Mouse (Mus musculus) liver, embryonic 13.5 days (tissue): ENCODE data around the gene Enpp1. TPM values are rescaled to one million over a fixed set of nuclear protein-coding genes. Genes with fewer than 3 reads are reported as not detected.

ENCODE experiments used
- ATAC-seq: fragments of 200-750 bp; cut with Nextera tagmentation; 2 replicates; pipeline ENCODE4 v1.8.0; 2017; ENCODE audit warnings: low read depth, mild to moderate bottlenecking, moderate number of reproducible peaks, moderate library complexity
- DNase-seq: peaks from one replicate; pipeline ENCODE4 v3.0.0; 2022
- H3K27ac ChIP-seq: fragments of 300-500 bp; sonication (generic); 2 replicates; pipeline ENCODE4 v1.5.1; 2015; ENCODE audit warnings: moderate library complexity, mild to moderate bottlenecking, inconsistent platforms
- H3K27me3 ChIP-seq: fragments of 300-500 bp; sonication (generic); 2 replicates; pipeline ENCODE4 v1.6.1; 2015; ENCODE audit warnings: mild to moderate bottlenecking, inconsistent platforms
- H3K36me3 ChIP-seq: fragments of 300-500 bp; sonication (generic); 2 replicates; pipeline ENCODE4 v1.6.1; 2015; ENCODE audit warnings: mild to moderate bottlenecking, inconsistent platforms
- H3K4me1 ChIP-seq: fragments of 300-500 bp; sonication (generic); replicated peaks from 2 replicates; pipeline ENCODE4 v1.6.1; 2015; ENCODE audit warnings: inconsistent platforms
- H3K4me2 ChIP-seq: fragments of 300-500 bp; sonication (generic); 2 replicates; pipeline ENCODE4 v1.6.1; 2015; ENCODE audit warnings: inconsistent platforms, mild to moderate bottlenecking, moderate library complexity
- H3K4me3 ChIP-seq: fragments of 300-500 bp; sonication (generic); replicated peaks from 2 replicates; pipeline ENCODE4 v1.5.1; 2015; ENCODE audit warnings: mild to moderate bottlenecking, inconsistent platforms
- H3K9ac ChIP-seq: fragments of 300-500 bp; sonication (generic); 2 replicates; pipeline ENCODE4 v1.6.1; 2015; ENCODE audit warnings: mild to moderate bottlenecking, inconsistent platforms
- H3K9me3 ChIP-seq: fragments of 300-500 bp; sonication (generic); replicated peaks from 2 replicates; pipeline ENCODE4 v1.6.1; 2016; ENCODE audit warnings: inconsistent platforms
- whole genome bisulfite sequencing: fragments of 180-500 bp; shearing (Covaris S2); methylation state at CpG from one replicate; pipeline ENCODE4 v1.1.7; 2015; ENCODE audit not compliant: insufficient replicate concordance; 5-methylcytosine and 5-hydroxymethylcytosine counted together
- polyA plus RNA-seq: library from polyadenylated mRNA; unstranded; fragments of >200 nt; fragmentation: Nextera tagmentation; extraction: Ambion mirVana; gene quantifications from 2 replicates; pipeline ENCODE4 v1.2.1, GENCODE M21; 2015

The Enpp1 gene
- polyA plus RNA-seq, 1 experiment from 2014 or later = 1.6 TPM

DNA sequence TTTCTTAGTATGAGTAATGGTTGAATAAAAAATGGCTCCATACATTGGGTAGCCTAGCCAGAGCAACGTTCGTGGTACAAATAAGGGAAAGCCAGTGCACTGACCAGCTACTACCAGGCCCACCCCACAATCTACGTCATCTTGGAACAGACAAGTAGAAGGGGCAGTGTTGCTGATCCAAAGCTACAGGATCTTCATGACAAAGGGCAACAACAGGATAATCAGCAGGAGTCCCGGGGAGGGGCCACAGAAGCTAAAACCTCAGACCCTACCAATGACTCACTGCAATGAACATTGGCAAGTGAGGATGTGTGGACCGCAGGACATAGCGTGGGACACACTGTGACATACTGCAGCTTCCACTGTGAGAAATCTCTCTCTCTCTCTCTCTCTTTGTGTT is 96.2 kb downstream of the Enpp1 start:
- H3K36me3 ChIP-seq = no peaks in the 10 kb centered on the region
- 71% methylated on average over 6 of the region's 6 CpGs for WGBS
- no peak overlapping the region for H3K27ac ChIP-seq
- no peak overlapping the region for H3K4me3 ChIP-seq
- H3K4me1 ChIP-seq = no peaks in the 10 kb centered on the region
- H3K27me3 ChIP-seq = no peaks in the 10 kb centered on the region
- DNase-seq (no peak), ATAC-seq (no peak)
- H3K9me3 ChIP-seq = no peaks in the 10 kb centered on the region
- H3K9ac ChIP-seq = no peak overlapping the region
- H3K4me2 ChIP-seq = no peak overlapping the region

GRCm38 (mm10) chr10:24614726-24615125 is 97.2 kb downstream of the Enpp1 start:
- no peaks in the 10 kb centered on the region for H3K4me1 ChIP-seq
- ATAC-seq (no peak), DNase-seq (no peak)
- WGBS = 64% methylated on average over 4 of the region's 4 CpGs
- H3K36me3 ChIP-seq = no peaks in the 10 kb centered on the region
- no peak overlapping the region for H3K27ac ChIP-seq
- no peaks in the 10 kb centered on the region for H3K9me3 ChIP-seq
- H3K27me3 ChIP-seq = no peaks in the 10 kb centered on the region
- no peak overlapping the region for H3K4me2 ChIP-seq
- H3K4me3 ChIP-seq = no peak overlapping the region
- no peak overlapping the region for H3K9ac ChIP-seq

DNA sequence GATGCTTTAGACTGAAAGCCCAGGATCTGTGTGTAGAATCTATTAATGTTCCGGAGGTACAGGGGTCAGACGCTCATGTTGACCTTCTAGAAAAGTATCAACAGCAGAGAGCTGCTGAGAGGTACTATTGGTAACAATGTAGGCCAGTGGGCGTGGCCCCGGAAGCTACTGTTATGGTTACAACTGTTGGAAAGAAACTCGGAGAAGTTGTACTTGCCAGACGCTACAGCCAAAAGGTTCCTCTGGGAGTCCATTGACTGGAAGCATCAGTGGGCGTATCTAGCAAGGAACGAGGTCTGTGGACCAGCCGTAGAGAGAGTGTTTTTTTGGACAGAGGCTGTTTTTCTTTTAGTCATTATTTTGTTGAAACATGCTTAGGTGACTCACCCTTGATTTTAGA is 102.2 kb downstream of the Enpp1 start:
- no peaks in the 10 kb centered on the region for H3K27me3 ChIP-seq
- H3K36me3 ChIP-seq = no peaks in the 10 kb centered on the region
- no peak overlapping the region for H3K9ac ChIP-seq
- no peak overlapping the region for H3K4me2 ChIP-seq
- DNase-seq = no peak
- no peaks in the 10 kb centered on the region for H3K4me1 ChIP-seq
- WGBS = 69% methylated on average over 9 of the region's 9 CpGs
- no peak overlapping the region for H3K4me3 ChIP-seq
- H3K9me3 ChIP-seq = no peaks in the 10 kb centered on the region
- ATAC-seq = no peak
- no peak overlapping the region for H3K27ac ChIP-seq

GRCm38 (mm10) chr10:24609146-24609545 is 102.8 kb downstream of the Enpp1 start:
- H3K9me3 ChIP-seq = no peaks in the 10 kb centered on the region
- H3K9ac ChIP-seq = no peak overlapping the region
- ATAC-seq (no peak), DNase-seq (no peak)
- H3K4me2 ChIP-seq = no peak overlapping the region
- H3K36me3 ChIP-seq = no peaks in the 10 kb centered on the region
- no peak overlapping the region for H3K27ac ChIP-seq
- no peak overlapping the region for H3K4me3 ChIP-seq
- no peaks in the 10 kb centered on the region for H3K4me1 ChIP-seq
- WGBS = 39% methylated on average over 3 of the region's 3 CpGs
- no peaks in the 10 kb centered on the region for H3K27me3 ChIP-seq

DNA sequence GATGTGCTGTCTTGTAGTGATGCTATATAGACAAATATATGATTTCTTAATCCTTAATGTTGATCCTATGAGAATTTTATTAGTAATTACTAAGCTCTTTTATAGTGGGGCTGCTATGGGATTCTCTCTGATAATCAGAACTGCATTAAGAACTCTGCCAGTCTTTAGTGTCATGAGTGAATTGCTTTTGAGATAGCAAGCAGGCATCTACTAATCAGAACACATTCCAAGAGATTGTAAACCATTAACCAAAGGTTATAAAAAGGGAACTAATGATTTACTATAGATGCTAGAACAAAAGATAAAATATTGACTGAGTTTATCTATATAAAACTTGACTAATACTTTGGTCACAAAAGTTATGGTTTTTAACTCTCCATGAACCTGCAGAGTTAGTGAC is 108.2 kb downstream of the Enpp1 start:
- H3K9ac ChIP-seq = no peak overlapping the region
- H3K36me3 ChIP-seq = no peaks in the 10 kb centered on the region
- ATAC-seq (no peak), DNase-seq (no peak)
- no peak overlapping the region for H3K4me3 ChIP-seq
- H3K4me2 ChIP-seq = no peak overlapping the region
- H3K27ac ChIP-seq = no peak overlapping the region
- no peaks in the 10 kb centered on the region for H3K9me3 ChIP-seq
- no peaks in the 10 kb centered on the region for H3K4me1 ChIP-seq
- no peaks in the 10 kb centered on the region for H3K27me3 ChIP-seq

DNA sequence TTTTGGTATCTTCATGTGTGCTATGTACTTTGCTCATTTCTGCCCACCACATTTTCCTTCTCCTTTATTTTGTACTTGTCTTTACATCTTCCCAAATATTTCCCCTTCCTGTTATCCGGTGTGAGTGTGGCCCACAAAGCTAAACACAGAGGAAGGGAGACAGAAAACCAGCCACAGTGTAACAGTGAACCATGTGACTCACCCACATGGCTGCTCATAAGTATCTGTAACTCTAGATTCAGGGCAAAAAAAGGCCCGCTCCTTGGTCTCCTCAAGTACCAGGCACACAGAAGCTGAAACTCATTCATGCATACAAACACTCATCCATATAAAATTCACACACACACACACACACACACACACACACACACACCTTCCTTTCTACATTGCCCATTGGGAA is 108.9 kb downstream of the Enpp1 start:
- Histone ChIP-seq H3K4me1 (no peaks in the 10 kb centered on the region), H3K36me3 (no peaks in the 10 kb centered on the region), H3K27me3 (no peaks in the 10 kb centered on the region), H3K9ac (no peak overlapping the region), H3K27ac (no peak overlapping the region), H3K4me3 (no peak overlapping the region), H3K4me2 (no peak overlapping the region), H3K9me3 (no peaks in the 10 kb centered on the region)
- ATAC-seq = no peak
- 42% methylated on average over 2 of the region's 2 CpGs for WGBS
- no peak for DNase-seq

DNA sequence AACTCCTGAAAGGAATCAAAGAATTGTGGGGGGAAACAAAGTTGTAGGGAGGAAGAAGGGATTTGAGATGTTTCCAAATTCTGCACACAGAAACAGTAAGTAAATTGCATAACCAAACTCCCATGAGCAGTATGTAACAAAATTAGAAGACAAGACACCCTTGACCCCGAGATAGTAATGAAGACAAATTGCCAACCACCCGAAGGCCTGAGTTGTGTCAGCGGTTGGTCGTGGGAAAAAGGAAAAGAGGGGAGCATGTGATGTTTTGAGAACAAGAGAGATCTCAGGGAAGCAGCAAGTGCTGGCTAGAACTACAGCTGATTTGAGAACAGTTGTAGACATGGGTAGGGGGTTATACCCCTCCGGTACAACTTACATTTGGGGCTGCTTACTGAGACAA is 112.2 kb downstream of the Enpp1 start:
- Histone ChIP-seq H3K27me3 (peaks cover 24% of the 10 kb centered on the region), H3K36me3 (no peaks in the 10 kb centered on the region), H3K9me3 (no peaks in the 10 kb centered on the region), H3K4me2 (no peak overlapping the region), H3K4me1 (no peaks in the 10 kb centered on the region), H3K27ac (no peak overlapping the region), H3K4me3 (no peak overlapping the region), H3K9ac (no peak overlapping the region)
- WGBS = 74% methylated on average over 5 of the region's 5 CpGs
- DNase-seq = no peak
- ATAC-seq = no peak

DNA sequence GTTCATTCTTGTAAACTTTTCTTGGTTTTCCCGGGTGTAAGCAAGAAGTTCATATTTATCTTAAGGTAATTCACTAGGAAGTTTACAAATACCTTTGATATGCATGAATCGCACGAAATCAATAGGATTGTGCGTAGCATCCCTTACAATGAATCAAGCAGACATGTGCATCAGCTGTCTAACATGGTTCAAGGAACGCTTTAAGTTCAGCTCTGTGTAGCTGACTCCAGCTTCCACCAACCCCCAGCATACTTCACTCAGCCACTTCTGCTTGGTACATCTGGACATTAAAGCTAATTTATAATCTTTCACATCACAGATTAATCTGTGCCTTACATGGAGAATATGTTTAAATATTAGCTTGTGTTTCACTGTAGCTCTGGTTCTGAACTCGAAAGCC is 113.3 kb downstream of the Enpp1 start:
- ATAC-seq = no peak
- Histone ChIP-seq H3K36me3 (no peaks in the 10 kb centered on the region), H3K9me3 (no peaks in the 10 kb centered on the region), H3K4me1 (no peaks in the 10 kb centered on the region), H3K9ac (no peak overlapping the region), H3K4me2 (no peak overlapping the region), H3K27ac (no peak overlapping the region), H3K27me3 (peaks cover 31% of the 10 kb centered on the region), H3K4me3 (no peak overlapping the region)
- 83% methylated on average over 6 of the region's 6 CpGs for WGBS
- DNase-seq = no peak

DNA sequence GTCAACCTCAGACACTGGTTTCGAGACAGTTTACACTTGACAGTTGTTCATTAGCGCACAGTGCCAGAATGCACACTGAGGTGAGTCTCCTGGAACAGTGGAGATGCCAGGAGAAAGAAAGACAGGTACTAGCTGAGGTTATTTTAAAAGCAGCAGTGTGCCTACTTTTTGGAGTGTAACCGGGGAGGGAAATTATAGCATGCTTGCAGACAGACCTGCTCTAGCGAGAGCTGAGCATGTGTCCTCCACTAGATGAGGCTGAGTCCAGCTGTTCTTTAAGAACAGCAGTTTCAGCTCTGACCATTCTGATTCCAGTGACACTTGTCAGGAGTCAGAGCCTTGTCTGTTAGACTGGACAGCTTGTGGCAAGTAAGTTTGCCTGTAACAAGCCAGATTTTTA is 114.2 kb downstream of the Enpp1 start:
- H3K9ac ChIP-seq = no peak overlapping the region
- H3K4me2 ChIP-seq = no peak overlapping the region
- H3K9me3 ChIP-seq = no peaks in the 10 kb centered on the region
- ATAC-seq = no peak
- no peak overlapping the region for H3K4me3 ChIP-seq
- 73% methylated on average over 4 of the region's 4 CpGs for WGBS
- no peaks in the 10 kb centered on the region for H3K36me3 ChIP-seq
- no peak overlapping the region for H3K27ac ChIP-seq
- H3K4me1 ChIP-seq = no peaks in the 10 kb centered on the region
- DNase-seq = no peak
- peaks cover 39% of the 10 kb centered on the region for H3K27me3 ChIP-seq

DNA sequence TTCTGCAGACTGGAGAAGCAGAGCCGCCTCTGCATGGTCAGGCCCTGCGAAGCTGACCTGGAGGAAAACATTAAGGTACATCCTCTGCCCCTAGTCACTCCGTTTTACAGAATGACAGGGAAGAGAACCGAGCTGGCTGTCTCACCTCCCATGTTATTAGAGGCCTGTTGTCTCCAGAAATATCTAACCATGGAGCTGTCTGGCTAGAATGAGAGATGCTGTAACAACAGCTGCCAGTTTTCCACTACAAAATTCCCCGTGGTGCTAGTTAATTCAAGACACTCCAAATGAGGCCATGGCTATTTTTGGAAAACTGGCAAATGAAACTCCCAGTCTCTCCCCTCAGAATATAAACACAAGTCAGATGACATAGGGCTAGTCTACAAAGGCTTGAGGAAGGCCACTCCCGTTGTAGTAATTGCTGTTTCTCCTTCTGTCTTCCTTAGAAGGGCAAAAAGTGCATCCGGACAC is 115.1 kb downstream of the Enpp1 start:
- Histone ChIP-seq H3K4me1 (no peaks in the 10 kb centered on the region), H3K9me3 (no peaks in the 10 kb centered on the region), H3K4me3 (no peak overlapping the region), H3K27ac (no peak overlapping the region), H3K9ac (no peak overlapping the region), H3K27me3 (peaks cover 39% of the 10 kb centered on the region), H3K4me2 (peak overlapping the region; percentile 11; the same call in 1 of the 2 replicates), H3K36me3 (no peaks in the 10 kb centered on the region)
- 54% methylated on average over 7 of the region's 7 CpGs for WGBS
- ATAC-seq (no peak), DNase-seq (no peak)

DNA sequence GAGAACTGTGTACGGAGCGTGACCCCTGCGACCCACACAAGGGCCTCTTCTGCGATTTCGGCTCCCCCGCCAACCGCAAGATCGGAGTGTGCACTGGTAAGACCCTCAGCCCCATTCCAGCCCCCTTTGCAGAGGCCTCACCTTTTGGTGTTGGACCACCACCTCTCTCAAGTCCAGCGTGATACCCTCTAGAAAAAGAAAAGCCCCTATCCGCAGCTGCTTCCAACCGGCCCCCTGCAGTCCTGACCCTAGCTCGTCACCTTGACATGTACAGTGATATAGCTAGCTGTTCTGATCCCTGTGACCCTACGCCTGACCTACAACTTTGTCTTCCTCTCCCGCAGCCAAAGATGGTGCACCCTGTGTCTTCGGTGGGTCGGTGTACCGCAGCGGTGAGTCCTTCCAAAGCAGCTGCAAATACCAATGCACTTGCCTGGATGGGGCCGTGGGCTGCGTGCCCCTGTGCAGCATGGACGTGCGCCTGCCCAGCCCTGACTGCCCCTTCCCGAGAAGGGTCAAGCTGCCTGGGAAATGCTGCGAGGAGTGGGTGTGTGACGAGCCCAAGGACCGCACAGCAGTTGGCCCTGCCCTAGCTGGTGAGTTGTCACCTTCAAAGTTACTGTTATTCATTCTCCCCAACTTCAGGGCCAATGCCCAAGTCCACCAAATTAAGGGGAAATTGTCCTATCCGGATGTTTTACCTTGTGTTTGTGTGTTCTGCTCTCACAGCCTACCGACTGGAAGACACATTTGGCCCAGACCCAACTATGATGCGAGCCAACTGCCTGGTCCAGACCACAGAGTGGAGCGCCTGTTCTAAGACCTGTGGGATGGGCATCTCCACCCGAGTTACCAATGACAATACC is 115.7 kb downstream of the Enpp1 start:
- Histone ChIP-seq H3K36me3 (no peaks in the 10 kb centered on the region), H3K4me3 (peak overlapping the region; percentile 54), H3K4me1 (no peaks in the 10 kb centered on the region), H3K4me2 (peak overlapping the region; percentile 60), H3K27me3 (peaks cover 39% of the 10 kb centered on the region), H3K27ac (0 out of 2 replicates have a peak overlapping the region, but pooled peaks have one; percentile 18), H3K9me3 (no peaks in the 10 kb centered on the region), H3K9ac (peak overlapping the region; percentile 29; the same call in 1 of the 2 replicates)
- WGBS = 29% methylated on average over 31 of the region's 31 CpGs
- DNase-seq = no peak
- no peak for ATAC-seq
